Mouse (Mus musculus): ENCODE results near the gene Olfml2a.

Gene Olfml2a

DNA sequence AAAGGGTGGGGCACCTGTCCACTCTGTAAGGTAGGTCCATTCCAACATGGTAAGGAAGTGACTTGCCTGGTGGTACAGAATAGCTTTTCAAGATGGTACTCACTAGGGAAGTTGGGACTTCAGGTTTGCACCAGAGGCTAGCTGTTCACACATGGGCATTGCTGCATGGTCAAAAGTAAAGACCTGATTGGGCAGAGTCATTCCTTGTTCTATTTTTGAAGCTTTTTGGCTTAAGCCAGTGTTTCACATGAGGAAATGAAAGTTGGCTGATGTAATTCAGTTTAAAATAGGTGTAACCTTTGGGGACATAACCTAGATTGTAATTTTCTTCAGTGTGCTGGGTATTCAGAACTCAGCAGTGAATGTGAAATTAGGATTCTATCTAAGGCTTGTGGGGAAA lies 79.5 kb downstream of the Olfml2a start:
- DNase-seq (ENCODE audit: low read depth, low spot score), result peak; percentile 86

DNA sequence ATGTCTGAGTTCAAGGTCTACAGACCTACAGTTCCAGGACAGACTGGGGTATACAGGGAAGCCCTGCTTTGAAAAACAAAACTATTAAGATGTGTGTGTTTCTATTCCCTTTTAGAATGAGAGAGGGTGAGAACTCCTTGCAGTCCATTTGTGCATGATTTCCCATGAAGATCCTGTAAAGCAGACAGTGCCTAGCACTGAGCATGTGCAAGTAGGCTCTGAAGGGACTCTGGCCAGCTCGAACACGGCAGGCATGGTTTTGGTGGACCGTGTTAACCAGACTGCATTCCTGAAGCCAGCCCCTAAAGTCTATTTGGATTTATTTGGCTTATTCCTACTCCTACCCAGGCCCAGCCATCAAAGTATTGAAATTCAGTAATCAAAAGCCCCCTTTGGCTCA lies 80.2 kb downstream of the Olfml2a start:
- DNase-seq (ENCODE audit: low read depth, low spot score), result no peak

DNA sequence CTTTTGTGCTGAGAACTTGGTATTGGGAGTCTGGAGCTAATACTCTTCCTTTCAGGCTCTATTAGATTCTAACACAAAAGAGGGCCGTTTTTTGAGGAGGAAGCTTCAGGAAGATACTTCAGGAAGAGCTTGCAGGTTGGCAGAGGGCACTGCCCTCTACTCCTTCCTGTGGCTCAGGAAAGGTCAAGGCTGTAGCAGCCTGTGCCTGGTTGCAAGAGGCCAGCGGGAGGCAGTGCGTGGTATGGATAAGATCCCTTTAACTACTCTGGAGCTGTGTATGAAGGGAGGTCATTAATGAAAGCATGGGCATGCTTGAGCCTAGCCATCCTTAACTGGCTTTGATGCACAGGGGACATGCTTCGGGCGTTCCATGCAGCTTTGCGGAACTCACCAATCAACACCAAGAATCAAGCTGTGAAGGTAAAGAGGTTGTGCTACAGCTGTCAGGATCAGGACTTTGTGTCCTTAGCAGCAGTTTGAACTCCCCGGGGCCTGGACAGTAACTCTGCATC lies 81.0 kb downstream of the Olfml2a start:
- no peak for DNase-seq (ENCODE audit: low read depth, low spot score)

Measured in A20 (cell line).